ENCODE assay signal across 7 mouse cellular contexts in genomic region chr7:110768001-110768400, GRCm38 (mm10). TPM values are rescaled to one million over a fixed set of nuclear protein-coding genes. Genes with fewer than 3 reads are reported as not detected.
DNase-seq lines count a peak whose midpoint lies in the region; ATAC-seq and TF ChIP-seq lines count a peak whose summit lies in the region.

Gene Ampd3 (plus strand): TSS chr7:110768206.

- peaks cover 8 to 28% of the 10 kb centered on the region in 2 experiments; a peak in 3 of 4 replicates for H3K4me1 ChIP-seq in MEL (ENCODE audit: control insufficient read depth in 1 of 2, insufficient read depth in 2 of 2, low read length in 2 of 2)
- peaks cover 3% of the 10 kb centered on the region; the same call in 1 of the 2 replicates for H3K4me1 ChIP-seq in embryonic fibroblast, embryonic 13.5 days (ENCODE audit: control insufficient read depth, insufficient read depth, low read length)
- peaks cover 18% of the 10 kb centered on the region for H3K4me1 ChIP-seq in hindbrain, embryonic 10.5 days (replicated peaks)
- peaks cover 13% of the 10 kb centered on the region; the same call in 1 of the 2 replicates for H3K4me1 ChIP-seq in midbrain, embryonic 13.5 days (replicated peaks)

- DNase-seq in 3134 (ENCODE audit: extremely low read depth, insufficient read length, low spot score) (peak; percentile 70), MEL (ENCODE audit: low read depth, low spot score) (no peak)
- DNase-seq in hindbrain, embryonic 10.5 days (ENCODE audit: low spot score): no peak
- DNase-seq in layer of hippocampus, postnatal 36 days: no peak
- DNase-seq in retina, postnatal 1 day: no peak

- TF ChIP-seq CTCF in MEL (IDR thresholded peaks at IDR 0.05 in 2 of 3, conservative IDR thresholded peaks at IDR 0.05 in 1 of 3; ENCODE audit: control insufficient read depth in 1 of 3, insufficient read depth in 1 of 3, low read depth in 2 of 3, low read length in 3 of 3, poor library complexity in 1 of 3, severe bottlenecking in 1 of 3): no peak
- TF ChIP-seq CTCF in embryonic fibroblast, embryonic 13.5 days (IDR thresholded peaks at IDR 0.05; ENCODE audit: borderline replicate concordance, insufficient read depth, low read length): no peak

- ATAC-seq in midbrain, embryonic 13.5 days: no peak; the same call in none of the 2 replicates

- H3K36me3 ChIP-seq in MEL (ENCODE audit: control insufficient read depth in 1 of 2, insufficient read depth in 2 of 2, low read length in 2 of 2): peaks cover 0 to 30% of the 10 kb centered on the region in 2 experiments; a peak in 2 of 4 replicates
- H3K36me3 ChIP-seq in hindbrain, embryonic 10.5 days: no peaks in the 10 kb centered on the region
- H3K36me3 ChIP-seq in midbrain, embryonic 13.5 days: no peaks in the 10 kb centered on the region

- H3K27me3 ChIP-seq in MEL (ENCODE audit: control insufficient read depth in 1 of 2, insufficient read depth in 2 of 2, low read length in 2 of 2): no peaks in the 10 kb centered on the region
- H3K27me3 ChIP-seq in hindbrain, embryonic 10.5 days (ENCODE audit: insufficient read depth, poor library complexity, severe bottlenecking): peaks cover 49% of the 10 kb centered on the region
- peaks cover 25% of the 10 kb centered on the region for H3K27me3 ChIP-seq in midbrain, embryonic 13.5 days

- peak within 1 kb of the TSS; percentile 78 for H3K9ac ChIP-seq in MEL (ENCODE audit: control insufficient read depth, low read depth, low read length, poor library complexity, severe bottlenecking)
- H3K9ac ChIP-seq in midbrain, embryonic 13.5 days (replicated peaks): peak within 1 kb of the TSS; percentile 76

- TF ChIP-seq RAD21 in MEL (IDR thresholded peaks at IDR 0.05; ENCODE audit: low read depth, low read length): no peak

- 0 out of 2 replicates have a peak within 1 kb of the TSS, but pooled peaks have one; percentile 1 for H3K27ac ChIP-seq in MEL (ENCODE audit: control insufficient read depth, low read depth, low read length)
- H3K27ac ChIP-seq in embryonic fibroblast, embryonic 13.5 days (ENCODE audit: insufficient read depth, low read length): no peak within 1 kb of the TSS
- H3K27ac ChIP-seq in hindbrain, embryonic 10.5 days: peak within 1 kb of the TSS; percentile 79
- no peak within 1 kb of the TSS for H3K27ac ChIP-seq in midbrain, embryonic 13.5 days

- H3K4me2 ChIP-seq in midbrain, embryonic 13.5 days (replicated peaks): peak within 1 kb of the TSS; percentile 93

- no peaks in the 10 kb centered on the region for H3K9me3 ChIP-seq in MEL (replicated peaks; ENCODE audit: insufficient read depth, low read length)
- H3K9me3 ChIP-seq in hindbrain, embryonic 10.5 days: no peaks in the 10 kb centered on the region
- H3K9me3 ChIP-seq in midbrain, embryonic 13.5 days: no peaks in the 10 kb centered on the region

- TF ChIP-seq POLR2A in MEL (IDR thresholded peaks at IDR 0.05; ENCODE audit: control insufficient read depth in 1 of 2, insufficient read depth in 1 of 2, low read depth in 1 of 2, low read length in 2 of 2, poor library complexity in 1 of 2): no peak
- no peak for TF ChIP-seq POLR2A in embryonic fibroblast, embryonic 13.5 days (IDR thresholded peaks at IDR 0.05; ENCODE audit: low read depth, low read length)

- H3K4me3 ChIP-seq in MEL (ENCODE audit: control insufficient read depth in 1 of 2, insufficient read depth in 1 of 2, low read depth in 2 of 2, low read length in 2 of 2): peak within 1 kb of the TSS; percentile 64 to 70
- H3K4me3 ChIP-seq in embryonic fibroblast, embryonic 13.5 days (ENCODE audit: insufficient read depth, low read length): peak within 1 kb of the TSS; percentile 16
- peak within 1 kb of the TSS; percentile 63 for H3K4me3 ChIP-seq in hindbrain, embryonic 10.5 days
- peak within 1 kb of the TSS; percentile 56 for H3K4me3 ChIP-seq in midbrain, embryonic 13.5 days (replicated peaks)

- 11% methylated on average over 16 of the region's 16 CpGs for WGBS in hindbrain, embryonic 10.5 days
- WGBS in midbrain, embryonic 13.5 days: 14% methylated on average over 15 of the region's 16 CpGs

- no peak for TF ChIP-seq EP300 in MEL (IDR thresholded peaks at IDR 0.05; ENCODE audit: low read depth in 1 of 2, low read length in 2 of 2)

- no peaks in the 10 kb centered on the region; the same call in 1 of the 2 replicates for H3K79me2 ChIP-seq in MEL (ENCODE audit: control insufficient read depth, insufficient read depth, low read length, poor library complexity)

TF ChIP-seq in MEL, 35 proteins besides CTCF, POLR2A, EP300 and RAD21:
- TF ChIP-seq MAFK (IDR thresholded peaks at IDR 0.05; ENCODE audit: borderline replicate concordance, low read depth, low read length) (no peak), SMC3 (IDR thresholded peaks at IDR 0.05; ENCODE audit: low read depth, low read length) (no peak), ETS1 (IDR thresholded peaks at IDR 0.05; ENCODE audit: low read depth, low read length) (no peak), HCFC1 (IDR thresholded peaks at IDR 0.05; ENCODE audit: low read depth, low read length) (no peak), ZMIZ1 (IDR thresholded peaks at IDR 0.05; ENCODE audit: low read depth, low read length) (no peak), NRF1 (IDR thresholded peaks at IDR 0.05; ENCODE audit: insufficient read depth, low read depth, low read length, poor library complexity, severe bottlenecking) (no peak), ELF1 (IDR thresholded peaks at IDR 0.05; ENCODE audit: low read depth, low read length) (no peak), MXI1 (IDR thresholded peaks at IDR 0.05; ENCODE audit: low read depth, low read length) (no peak), ZKSCAN1 (IDR thresholded peaks at IDR 0.05; ENCODE audit: low read depth, low read length) (no peak), USF2 (IDR thresholded peaks at IDR 0.05; ENCODE audit: borderline replicate concordance in 1 of 2, insufficient read depth in 1 of 2, low read depth in 1 of 2, low read length in 2 of 2) (no peak), TAL1 (IDR thresholded peaks at IDR 0.05; ENCODE audit: low read length) (no peak), POLR2AphosphoS5 (IDR thresholded peaks at IDR 0.05; ENCODE audit: borderline replicate concordance, low read depth, low read length) (no peak), USF1 (IDR thresholded peaks at IDR 0.05; ENCODE audit: low read depth, low read length) (no peak), KAT2A (conservative IDR thresholded peaks at IDR 0.05; ENCODE audit: low read depth, low read length) (no peak), TCF12 (IDR thresholded peaks at IDR 0.05; ENCODE audit: low read depth, low read length) (no peak), CHD2 (IDR thresholded peaks at IDR 0.05; ENCODE audit: low read length) (no peak), MYB (IDR thresholded peaks at IDR 0.05; ENCODE audit: low read depth, low read length) (no peak), NELFE (IDR thresholded peaks at IDR 0.05; ENCODE audit: low read depth, low read length) (no peak)

RNA-seq across cellular contexts. Expression of gene Ampd3, which starts in this region (rescaled TPM):
- total RNA-seq in MEL (2012; rRNA removed): 11.7 and 14.8 TPM in 2 replicates
- 10 to 100 TPM in 1 of 2 experiments, not detected in 1; 22.3 TPM for polyA plus RNA-seq in MEL (2012; ENCODE audit: insufficient read depth in 1 of 2, insufficient read length in 2 of 2, low read depth in 1 of 2, low replicate concordance in 2 of 2, missing spikeins in 1 of 2)
- 4.6 and 8.8 TPM in 2 replicates for polyA plus RNA-seq in embryonic fibroblast, embryonic 13.5 days (2011; ENCODE audit: insufficient read length, low read depth, missing spikeins)
- polyA plus RNA-seq in hindbrain, embryonic 10.5 days (2016; fragmentation: Nextera tagmentation; extraction: Ambion mirVana): 1.7 and 1.9 TPM in 2 replicates
- 10 to 100 TPM; 20.1 to 23.1 TPM for total RNA-seq in layer of hippocampus, postnatal 36 days (2021)
- polyA plus RNA-seq in midbrain, embryonic 13.5 days (2015; fragmentation: Nextera tagmentation; extraction: Ambion mirVana): 2.9 and 3.7 TPM in 2 replicates

Comparison
In these comparisons a context has a peak if more than half of its experiments do, and no peak if none do; other contexts are left out.
1. H3K27ac ChIP-seq: peak in MEL (single experiment) and hindbrain, embryonic 10.5 days (single experiment); none in embryonic fibroblast, embryonic 13.5 days (single experiment) and midbrain, embryonic 13.5 days (single experiment).
2. H3K4me3 ChIP-seq: peak in every context shown above with its lines; median percentile 67 in MEL; 63 in hindbrain, embryonic 10.5 days; 56 in midbrain, embryonic 13.5 days; 16 in embryonic fibroblast, embryonic 13.5 days.